Mouse (Mus musculus) induced T-regulatory cell, adult 2 months (primary cell): ENCODE data around the gene Mastl.
A peak's percentile ranks its signal among the peaks of the same experiment; 100 is the strongest.

Experiments used
- DNase-seq: peaks from one replicate; pipeline ENCODE4 v3.0.0-alpha.2; 2012; ENCODE audit warnings: low read depth

The Mastl gene

GRCm38 (mm10) chr2:23155777-23156607 lies at the start of gene Mastl, which contains the start of gene Yme1l1:
Mastl (minus strand) TSS chr2:23156024.
Yme1l1 (plus strand) TSS chr2:23156369.
- peak; percentile 98 for DNase-seq

- DNase-seq = no peak
Observed at GRCm38 (mm10) chr2:23202900-23203670, 47.3 kb upstream of the Mastl start.

DNA sequence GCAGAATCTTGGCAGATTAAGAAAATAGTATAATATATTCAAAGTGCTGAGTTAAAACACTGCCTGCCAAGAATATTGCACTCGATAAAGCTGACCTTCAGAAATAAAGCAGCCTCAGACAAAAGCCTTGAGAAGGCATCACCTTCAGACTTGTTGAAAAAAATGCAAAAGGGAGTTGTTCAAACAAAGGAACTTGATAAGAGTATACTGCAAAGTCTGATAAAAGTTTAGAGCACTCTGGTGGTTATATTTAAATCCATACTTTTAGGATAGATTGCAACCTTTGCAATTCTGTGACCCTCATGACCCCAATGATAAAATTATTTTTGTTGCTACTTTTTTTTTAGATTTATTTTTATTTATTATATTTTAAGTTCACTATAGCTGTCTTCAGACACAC lies 45.2 kb upstream of the Mastl start:
- no peak for DNase-seq

DNA sequence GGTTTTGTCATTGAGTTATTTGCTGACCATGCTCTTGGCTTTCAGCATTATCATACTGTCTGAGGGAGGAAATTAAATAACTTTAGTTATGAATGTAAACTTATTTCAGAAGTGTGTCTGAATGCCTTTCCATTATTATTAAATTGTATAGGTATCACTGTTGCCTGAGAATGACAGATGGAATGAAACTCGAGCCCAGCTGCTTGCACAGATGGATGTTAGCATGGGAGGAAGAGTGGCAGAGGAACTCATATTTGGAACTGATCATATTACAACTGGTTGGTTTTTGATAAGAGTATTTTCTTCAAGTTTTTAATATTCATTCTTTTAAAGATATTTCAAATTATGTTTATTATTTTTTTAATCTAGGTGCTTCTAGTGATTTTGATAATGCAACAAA lies 38.5 kb upstream of the Mastl start:
- no peak for DNase-seq

- peak; percentile 38 for DNase-seq
Observed at GRCm38 (mm10) chr2:23172305-23172704, 16.5 kb upstream of the Mastl start.

- DNase-seq = no peak
Observed at GRCm38 (mm10) chr2:23156608-23157081, 821 bp upstream of the Mastl start.

DNA sequence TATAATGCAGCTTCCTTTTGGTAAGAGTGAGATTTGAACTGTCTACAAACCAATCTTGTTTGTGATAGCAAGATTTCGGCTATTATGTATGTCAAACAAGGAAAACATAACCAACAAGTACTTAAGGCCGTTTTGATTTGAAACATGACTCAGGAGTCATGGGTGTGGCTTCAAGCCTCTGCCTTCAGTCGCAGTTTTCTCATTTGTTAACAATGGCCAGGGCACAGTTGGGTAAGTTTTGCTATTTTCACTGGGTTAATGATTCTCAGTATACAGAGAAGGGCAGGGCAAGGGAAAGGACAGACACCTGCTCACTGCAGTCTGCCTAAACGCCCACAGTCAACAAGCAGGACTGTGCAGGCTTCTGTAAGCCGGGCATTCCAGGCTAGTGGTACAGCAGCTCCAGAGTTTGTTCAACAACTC lies 614 bp downstream of the Mastl start:
- DNase-seq = no peak

DNA sequence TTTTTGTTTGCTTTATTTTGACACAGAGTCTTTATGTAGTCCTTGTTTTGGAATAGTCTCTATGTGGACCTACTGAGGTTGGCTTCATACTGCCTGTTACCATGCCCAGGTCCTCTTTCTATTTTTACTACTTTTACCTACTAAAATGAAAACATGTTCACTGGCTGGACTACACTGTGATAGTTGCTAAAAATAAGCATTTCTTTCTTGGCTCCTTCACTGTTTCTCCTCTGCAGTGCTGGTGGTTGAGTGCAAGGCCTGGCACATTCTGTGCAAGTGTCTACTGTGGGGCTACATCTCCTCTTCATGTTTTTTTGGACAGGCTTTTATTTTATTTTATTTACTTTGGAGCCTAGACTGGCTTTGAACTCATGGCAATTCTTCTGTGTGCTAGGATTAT lies 36.3 kb downstream of the Mastl start:
- no peak for DNase-seq

DNA sequence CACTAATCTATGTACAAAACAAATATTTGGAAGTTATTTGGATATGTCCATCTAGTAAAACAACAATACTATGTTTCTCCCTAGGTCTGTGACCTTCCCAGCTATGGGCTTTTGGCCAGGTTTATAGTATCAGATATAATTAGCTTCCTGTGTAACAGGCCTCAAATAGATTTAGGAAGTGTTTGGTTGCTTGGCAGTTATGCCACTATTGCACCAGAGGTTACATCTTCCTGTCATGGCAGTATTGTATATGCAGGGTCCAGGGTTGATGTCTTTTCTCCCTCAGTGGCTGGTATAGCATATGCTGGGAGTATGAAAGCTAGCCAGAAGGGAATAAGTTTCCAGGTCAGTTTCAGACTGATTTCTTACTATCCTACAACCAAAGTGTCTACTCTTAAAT lies 53.6 kb downstream of the Mastl start:
- no peak for DNase-seq

- DNase-seq = no peak
Observed at GRCm38 (mm10) chr2:23097028-23097427, 58.8 kb downstream of the Mastl start.

GRCm38 (mm10) chr2:23092216-23092615 lies 63.6 kb downstream of the Mastl start:
- peak; percentile 81 for DNase-seq

- DNase-seq = no peak
Observed at GRCm38 (mm10) chr2:23084540-23084939, 71.3 kb downstream of the Mastl start.

DNA sequence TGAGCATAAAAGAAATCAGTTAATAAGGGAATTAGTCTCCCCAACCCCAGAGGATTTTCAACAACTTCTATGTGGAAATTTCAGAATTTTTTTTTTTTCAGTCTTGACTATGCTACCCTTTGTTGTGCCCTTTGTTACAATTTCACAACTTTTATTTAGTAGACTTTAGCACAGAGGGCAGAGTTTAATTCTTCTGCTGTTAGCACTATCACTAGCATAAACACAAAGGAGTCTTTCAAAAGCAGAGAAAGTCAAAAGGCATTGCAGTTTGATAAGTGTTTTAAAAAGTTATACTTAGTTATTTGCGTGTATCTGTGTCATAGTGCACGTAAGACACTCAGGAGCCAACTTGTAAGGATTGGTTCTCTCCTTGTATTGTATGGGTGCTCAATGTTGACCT lies 77.2 kb downstream of the Mastl start:
- DNase-seq = no peak

- DNase-seq = no peak
Observed at GRCm38 (mm10) chr2:23077693-23078092, 78.1 kb downstream of the Mastl start.

DNA sequence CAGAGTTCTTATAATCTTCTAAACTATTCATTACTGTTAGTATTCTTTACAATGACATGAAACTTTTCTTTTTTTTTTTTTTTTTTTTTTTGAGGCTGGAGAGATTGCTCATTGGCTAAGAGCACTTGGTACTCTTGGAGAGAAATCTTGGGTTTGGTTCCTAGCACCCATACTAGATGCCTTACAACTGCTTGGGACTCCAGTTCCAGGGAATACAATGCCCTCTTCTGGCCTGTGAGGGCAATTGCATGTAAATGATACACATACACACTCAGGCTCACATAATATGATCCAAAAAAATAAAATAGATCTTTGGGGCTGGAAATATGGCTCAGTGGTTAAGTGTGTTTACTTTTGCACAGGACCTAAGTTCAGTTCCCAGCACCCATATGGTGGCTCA lies 79.0 kb downstream of the Mastl start:
- no peak for DNase-seq

DNA sequence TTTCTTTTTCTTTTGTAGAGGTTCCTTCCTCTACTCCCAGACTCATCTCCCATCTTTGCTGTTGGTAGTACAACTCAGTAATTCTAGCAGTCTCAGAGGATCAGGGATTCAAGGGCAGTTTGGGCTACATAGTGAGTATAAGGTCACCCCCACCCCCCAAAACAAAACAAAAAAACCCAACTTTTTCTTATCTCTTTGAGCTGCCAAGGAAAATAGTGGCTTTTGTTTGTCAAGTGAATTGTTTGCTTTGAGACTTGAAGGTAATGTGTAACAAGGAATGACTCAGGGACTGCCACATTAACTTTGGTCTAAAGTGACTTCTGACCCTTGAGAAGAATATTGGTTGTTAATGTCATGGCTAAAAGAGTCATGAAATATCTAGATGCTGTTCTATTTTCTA lies 80.0 kb downstream of the Mastl start:
- DNase-seq = no peak

- DNase-seq = no peak
Observed at GRCm38 (mm10) chr2:23071406-23071805, 84.4 kb downstream of the Mastl start.

- no peak for DNase-seq
Observed at GRCm38 (mm10) chr2:23070491-23070890, 85.3 kb downstream of the Mastl start.

- DNase-seq = peak; percentile 96
Observed at GRCm38 (mm10) chr2:23068894-23069744, 86.7 kb downstream of the Mastl start.

DNA sequence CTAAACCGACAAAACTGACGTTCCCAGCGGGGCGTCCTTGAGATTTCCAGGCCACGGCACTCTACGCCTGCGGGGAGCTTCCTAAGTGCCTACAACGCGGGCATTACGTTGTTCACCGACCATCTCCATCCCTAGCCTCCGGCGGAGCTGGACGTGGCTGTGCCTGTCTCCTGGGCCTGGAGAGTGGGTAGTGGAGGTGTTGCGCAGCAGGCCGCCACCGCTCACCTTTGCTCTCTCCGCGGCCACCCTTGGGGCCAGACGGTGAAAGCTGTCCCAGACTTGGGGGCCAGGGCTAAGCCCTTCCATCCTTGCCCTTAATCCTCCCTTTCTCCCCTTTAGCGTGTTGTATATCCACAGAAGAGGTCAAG lies 87.5 kb downstream of the Mastl start:
- DNase-seq = no peak

DNA sequence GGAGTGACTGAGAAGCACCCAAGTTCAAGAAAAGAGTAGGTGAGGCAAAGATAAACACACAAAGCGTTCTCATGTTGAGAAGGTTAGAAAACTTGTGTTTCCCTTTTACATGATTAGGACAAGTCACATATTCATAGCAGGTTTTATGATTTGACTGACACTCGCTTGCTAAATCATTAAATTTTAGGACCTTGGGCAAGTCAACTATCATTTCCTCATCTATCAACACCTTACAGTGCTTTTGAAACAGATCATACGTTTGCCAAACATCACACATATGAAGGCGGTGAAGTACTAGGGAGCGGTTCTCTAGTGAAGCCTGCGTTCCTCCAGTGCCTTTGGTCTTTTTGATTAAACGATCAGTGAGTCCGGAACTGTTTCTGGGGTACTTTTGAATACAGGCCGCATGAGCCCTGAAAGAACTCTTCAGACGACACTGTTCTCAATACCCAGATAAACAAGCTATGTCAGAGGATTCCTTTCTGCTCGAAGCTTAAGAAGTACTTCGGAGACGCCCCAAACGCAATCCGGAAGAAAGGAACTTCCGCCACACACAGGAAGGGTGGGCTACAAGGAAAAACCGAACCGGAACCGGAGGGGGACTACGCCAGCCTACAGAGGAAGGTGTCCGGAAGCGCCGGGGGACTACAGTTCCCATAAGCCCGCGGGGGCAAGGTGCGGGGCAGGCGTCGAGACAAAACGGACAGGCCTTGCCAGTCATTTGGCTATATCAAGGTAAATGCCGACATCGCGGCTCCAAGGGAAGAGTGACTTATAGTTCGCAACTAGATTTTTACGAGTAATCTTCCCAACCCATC lies 88.1 kb downstream of the Mastl start, which contains the start of gene Acbd5:
Acbd5 (plus strand) TSS at position 616 of the 818 bp plus-strand sequence.
- DNase-seq = peak; percentile 98
